Mouse (Mus musculus) kidney, postnatal 0 days (tissue): Measurements from ENCODE around the gene Pigm. TPM values are rescaled to one million over a fixed set of nuclear protein-coding genes. Genes with fewer than 3 reads are reported as not detected.

ENCODE experiments used
- ATAC-seq: fragments of 200-750 bp; cut with Nextera tagmentation; replicated peaks from 2 replicates; pipeline ENCODE4 v1.8.0; 2017; ENCODE audit warnings: low read depth, moderate number of reproducible peaks, moderate TSS enrichment, moderate library complexity; ENCODE audit not compliant: low FRiP score
- DNase-seq: peaks from one replicate; pipeline ENCODE4 v3.0.0-alpha.2; 2016; ENCODE audit warnings: low spot score
- H3K27ac ChIP-seq: fragments of 300-500 bp; sonication (generic); 2 replicates; pipeline ENCODE4 v1.5.1; 2014; ENCODE audit warnings: mild to moderate bottlenecking
- H3K27me3 ChIP-seq: fragments of 300-500 bp; sonication (generic); 2 replicates; pipeline ENCODE4 v1.6.1; 2014; ENCODE audit warnings: low read length, mixed read lengths; ENCODE audit not compliant: insufficient read depth
- H3K36me3 ChIP-seq: fragments of 300-500 bp; sonication (generic); 2 replicates; pipeline ENCODE4 v1.6.1; 2014; ENCODE audit warnings: low read length, mixed read lengths; ENCODE audit not compliant: insufficient read depth
- H3K4me1 ChIP-seq: fragments of 300-500 bp; sonication (generic); replicated peaks from 2 replicates; pipeline ENCODE4 v1.6.1; 2014; ENCODE audit warnings: antibody characterized with exemption, low read length, mixed read lengths; ENCODE audit not compliant: insufficient read depth
- H3K4me2 ChIP-seq: fragments of 300-500 bp; sonication (generic); 2 replicates; pipeline ENCODE4 v1.6.1; 2014; ENCODE audit warnings: mild to moderate bottlenecking, low read length, moderate library complexity, mixed read lengths
- H3K4me3 ChIP-seq: fragments of 300-500 bp; sonication (generic); replicated peaks from 2 replicates; pipeline ENCODE4 v1.5.1; 2014; ENCODE audit warnings: low read depth, low read length
- H3K9ac ChIP-seq: fragments of 300-500 bp; sonication (generic); 2 replicates; pipeline ENCODE4 v1.6.1; 2014; ENCODE audit warnings: low read depth, low read length
- H3K9me3 ChIP-seq: fragments of 300-500 bp; sonication (generic); replicated peaks from 2 replicates; pipeline ENCODE4 v1.6.1; 2016; ENCODE audit warnings: low read length, inconsistent platforms, mixed read lengths
- CTCF ChIP-seq: IDR thresholded peaks from 2 replicates; pipeline ENCODE4 v1.5.1; 2016; ENCODE audit warnings: antibody characterized with exemption, low read depth, mild to moderate bottlenecking, moderate library complexity
- WGBS: fragments of 180-500 bp; shearing (Covaris S2); extraction: QIAGEN DNeasy Blood & Tissue Kit; methylation state at CpG from one replicate; pipeline ENCODE4 v1.1.7; 2014; 5-methylcytosine and 5-hydroxymethylcytosine counted together
- polyA plus RNA-seq: library from polyadenylated mRNA; unstranded; fragments of >200 nt; fragmentation: Nextera tagmentation; extraction: Ambion mirVana; gene quantifications from 2 replicates; pipeline ENCODE4 v1.2.1, GENCODE M21; 2015

The Pigm gene
- polyA plus RNA-seq, 1 experiment from 2014 or later: 5.8 TPM

GRCm38 (mm10) chr1:172358341-172358740 is 18.0 kb upstream of the Pigm start:
- Histone ChIP-seq H3K36me3 (no peaks in the 10 kb centered on the region), H3K4me2 (no peak overlapping the region), H3K27ac (no peak overlapping the region), H3K9ac (no peak overlapping the region), H3K4me3 (no peak overlapping the region), H3K9me3 (no peaks in the 10 kb centered on the region), H3K4me1 (no peaks in the 10 kb centered on the region), H3K27me3 (no peaks in the 10 kb centered on the region)
- DNase-seq (no peak), ATAC-seq (no peak)
- WGBS: 66% methylated on average over 10 of the region's 10 CpGs
- no peak for TF ChIP-seq CTCF

- Histone ChIP-seq H3K4me3 (no peak overlapping the region), H3K27ac (no peak overlapping the region), H3K4me1 (no peaks in the 10 kb centered on the region), H3K9ac (no peak overlapping the region), H3K27me3 (no peaks in the 10 kb centered on the region), H3K36me3 (no peaks in the 10 kb centered on the region), H3K9me3 (no peaks in the 10 kb centered on the region), H3K4me2 (no peak overlapping the region)
- WGBS: 23% methylated on average over 6 of the region's 6 CpGs
- ATAC-seq (0 out of 2 replicates have a peak, but pooled peaks have one; percentile 23), DNase-seq (peak; percentile 72)
- peak; percentile 83 for TF ChIP-seq CTCF
Observed at GRCm38 (mm10) chr1:172364684-172365083, 11.7 kb upstream of the Pigm start.

- ATAC-seq (0 out of 2 replicates have a peak, but pooled peaks have one; percentile 31), DNase-seq (peak; percentile 78)
- WGBS: 38% methylated on average over 23 of the region's 23 CpGs
- no peak overlapping the region for H3K27ac ChIP-seq
- H3K9me3 ChIP-seq: no peaks in the 10 kb centered on the region
- peak; percentile 73 for TF ChIP-seq CTCF
- no peak overlapping the region for H3K9ac ChIP-seq
- H3K4me2 ChIP-seq: no peak overlapping the region
- no peaks in the 10 kb centered on the region for H3K4me1 ChIP-seq
- no peak overlapping the region for H3K4me3 ChIP-seq
- no peaks in the 10 kb centered on the region for H3K27me3 ChIP-seq
- no peaks in the 10 kb centered on the region for H3K36me3 ChIP-seq
Observed at GRCm38 (mm10) chr1:172368768-172369418, 7.5 kb upstream of the Pigm start.

GRCm38 (mm10) chr1:172376758-172377458 is 562 bp downstream of the Pigm start:
- H3K4me3 ChIP-seq: peak overlapping the region; percentile 73
- WGBS: 1% methylated on average over 58 of the region's 62 CpGs
- peak overlapping the region; percentile 75 for H3K27ac ChIP-seq
- ATAC-seq (peak; percentile 71), DNase-seq (peak; percentile 29)
- H3K27me3 ChIP-seq: no peaks in the 10 kb centered on the region
- H3K9ac ChIP-seq: peak overlapping the region; percentile 70
- H3K36me3 ChIP-seq: peaks cover 5% of the 10 kb centered on the region; the same call in 1 of the 2 replicates
- H3K9me3 ChIP-seq: no peaks in the 10 kb centered on the region
- H3K4me1 ChIP-seq: peaks cover 14% of the 10 kb centered on the region
- TF ChIP-seq CTCF: no peak
- peak overlapping the region; percentile 93 for H3K4me2 ChIP-seq

- WGBS: 65% methylated on average over 10 of the region's 10 CpGs
- no peak for ATAC-seq
- Histone ChIP-seq H3K27me3 (no peaks in the 10 kb centered on the region), H3K4me3 (no peak overlapping the region), H3K9me3 (no peaks in the 10 kb centered on the region), H3K36me3 (peaks cover 5% of the 10 kb centered on the region; the same call in 1 of the 2 replicates), H3K4me2 (no peak overlapping the region), H3K27ac (no peak overlapping the region), H3K4me1 (peaks cover 14% of the 10 kb centered on the region), H3K9ac (no peak overlapping the region)
- no peak for TF ChIP-seq CTCF
- DNase-seq: peak; percentile 33
Observed at GRCm38 (mm10) chr1:172380066-172380465, 3.7 kb downstream of the Pigm start.

GRCm38 (mm10) chr1:172382090-172382489 is 5.7 kb downstream of the Pigm start:
- no peaks in the 10 kb centered on the region for H3K27me3 ChIP-seq
- H3K9ac ChIP-seq: no peak overlapping the region
- no peak overlapping the region for H3K4me2 ChIP-seq
- no peak for DNase-seq
- no peak overlapping the region for H3K4me3 ChIP-seq
- H3K9me3 ChIP-seq: no peaks in the 10 kb centered on the region
- no peak for TF ChIP-seq CTCF
- 95% methylated on average over 1 of the region's 1 CpGs for WGBS
- H3K36me3 ChIP-seq: peaks cover 5% of the 10 kb centered on the region; the same call in 1 of the 2 replicates
- H3K27ac ChIP-seq: no peak overlapping the region
- peaks cover 14% of the 10 kb centered on the region for H3K4me1 ChIP-seq
- ATAC-seq: no peak
